ENCODE assay signal across 8 mouse cellular contexts in genomic region chr7:141215880-141216733, GRCm38 (mm10). TPM values are rescaled to one million over a fixed set of nuclear protein-coding genes. Genes with fewer than 3 reads are reported as not detected.
DNase-seq lines count a peak whose midpoint lies in the region; ATAC-seq and TF ChIP-seq lines count a peak whose summit lies in the region.

No protein-coding gene starts in this region.

- H3K9me3 ChIP-seq in embryonic facial prominence, embryonic 11.5 days (replicated peaks; ENCODE audit: control insufficient read depth, low read length) = no peaks in the 10 kb centered on the region
- no peaks in the 10 kb centered on the region for H3K9me3 ChIP-seq in hindbrain, embryonic 15.5 days
- H3K9me3 ChIP-seq in liver, embryonic 11.5 days (ENCODE audit: control insufficient read depth, low read length) = no peaks in the 10 kb centered on the region
- no peaks in the 10 kb centered on the region for H3K9me3 ChIP-seq in midbrain, postnatal 0 days (ENCODE audit: low read length)

- H3K4me2 ChIP-seq in embryonic facial prominence, embryonic 11.5 days (ENCODE audit: low read depth, low read length) = peak overlapping the region; percentile 83
- peak overlapping the region; percentile 98 for H3K4me2 ChIP-seq in hindbrain, embryonic 15.5 days
- H3K4me2 ChIP-seq in liver, embryonic 11.5 days = peak overlapping the region; percentile 78
- peak overlapping the region; percentile 97 for H3K4me2 ChIP-seq in midbrain, postnatal 0 days (ENCODE audit: low read depth, low read length, poor library complexity, severe bottlenecking)

- no peak; the same call in 1 of the 2 replicates for TF ChIP-seq CTCF in midbrain, postnatal 0 days (IDR thresholded peaks at IDR 0.05)

- DNase-seq in cerebellum, postnatal 10 days = peak; percentile 60 to 63
- DNase-seq in ES-CJ7 (ENCODE audit: low read depth, low spot score) = peak; percentile 65
- DNase-seq in embryonic facial prominence, embryonic 11.5 days (ENCODE audit: low spot score) = peak; percentile 57
- DNase-seq in liver, embryonic 11.5 days (ENCODE audit: low spot score) = no peak
- DNase-seq in midbrain, postnatal 0 days (ENCODE audit: low spot score) = peak; percentile 37
- no peak for DNase-seq in ovary, postnatal 14 days (ENCODE audit: low spot score)

- no peaks in the 10 kb centered on the region for H3K27me3 ChIP-seq in embryonic facial prominence, embryonic 11.5 days (ENCODE audit: control insufficient read depth, insufficient read depth, low read length)
- H3K27me3 ChIP-seq in hindbrain, embryonic 15.5 days = no peaks in the 10 kb centered on the region
- peaks cover 6% of the 10 kb centered on the region; the same call in 1 of the 2 replicates for H3K27me3 ChIP-seq in liver, embryonic 11.5 days (replicated peaks; ENCODE audit: control insufficient read depth, insufficient read depth, low read length)
- H3K27me3 ChIP-seq in midbrain, postnatal 0 days (ENCODE audit: insufficient read depth, low read length) = no peaks in the 10 kb centered on the region

- peak overlapping the region; percentile 84; the same call in 1 of the 2 replicates for H3K27ac ChIP-seq in embryonic facial prominence, embryonic 11.5 days (replicated peaks; ENCODE audit: low read depth, low read length)
- peak overlapping the region; percentile 69 for H3K27ac ChIP-seq in hindbrain, embryonic 15.5 days (replicated peaks)
- H3K27ac ChIP-seq in liver, embryonic 11.5 days (ENCODE audit: low read depth, low read length) = peak overlapping the region; percentile 93
- H3K27ac ChIP-seq in midbrain, postnatal 0 days (ENCODE audit: low read depth, low read length) = no peak overlapping the region

- no peak; the same call in 1 of the 2 replicates for ATAC-seq in cerebellum, adult (ENCODE audit: insufficient number of reproducible peaks, low FRiP score, low TSS enrichment)
- ATAC-seq in embryonic facial prominence, embryonic 11.5 days (replicated peaks; ENCODE audit: insufficient number of reproducible peaks, low FRiP score, low TSS enrichment, low read depth) = peak; percentile 52
- ATAC-seq in hindbrain, embryonic 15.5 days (ENCODE audit: low FRiP score, low read depth) = peak; percentile 69
- peak; percentile 66 for ATAC-seq in liver, embryonic 11.5 days (replicated peaks; ENCODE audit: low FRiP score)
- peak; percentile 32 for ATAC-seq in midbrain, postnatal 0 days (ENCODE audit: low FRiP score)

- H3K4me3 ChIP-seq in embryonic facial prominence, embryonic 11.5 days (ENCODE audit: low read depth, low read length) = peak overlapping the region; percentile 68
- H3K4me3 ChIP-seq in hindbrain, embryonic 15.5 days = peak overlapping the region; percentile 65
- peak overlapping the region; percentile 64 for H3K4me3 ChIP-seq in liver, embryonic 11.5 days (ENCODE audit: low read depth, low read length)
- H3K4me3 ChIP-seq in midbrain, postnatal 0 days (ENCODE audit: low read depth, low read length) = peak overlapping the region; percentile 62

- peaks cover 4% of the 10 kb centered on the region; the same call in 1 of the 2 replicates for H3K4me1 ChIP-seq in embryonic facial prominence, embryonic 11.5 days (ENCODE audit: control insufficient read depth, insufficient read depth, low read length)
- peaks cover 24% of the 10 kb centered on the region for H3K4me1 ChIP-seq in hindbrain, embryonic 15.5 days (replicated peaks)
- H3K4me1 ChIP-seq in liver, embryonic 11.5 days (replicated peaks; ENCODE audit: control insufficient read depth, insufficient read depth, low read length) = peaks cover 47% of the 10 kb centered on the region
- H3K4me1 ChIP-seq in midbrain, postnatal 0 days (ENCODE audit: insufficient read depth, low read length) = peaks cover 9% of the 10 kb centered on the region; the same call in 1 of the 2 replicates

- no peaks in the 10 kb centered on the region for H3K36me3 ChIP-seq in embryonic facial prominence, embryonic 11.5 days (replicated peaks; ENCODE audit: control insufficient read depth, insufficient read depth, low read depth, low read length)
- H3K36me3 ChIP-seq in hindbrain, embryonic 15.5 days = no peaks in the 10 kb centered on the region
- peaks cover 11% of the 10 kb centered on the region; the same call in 1 of the 2 replicates for H3K36me3 ChIP-seq in liver, embryonic 11.5 days (ENCODE audit: control insufficient read depth, insufficient read depth, low read length)
- 0 out of 2 replicates have a peak, but pooled peaks cover 4% of the 10 kb centered on the region for H3K36me3 ChIP-seq in midbrain, postnatal 0 days (ENCODE audit: insufficient read depth, low read length)

- H3K9ac ChIP-seq in embryonic facial prominence, embryonic 11.5 days (replicated peaks; ENCODE audit: low read length) = peak overlapping the region; percentile 57
- H3K9ac ChIP-seq in hindbrain, embryonic 15.5 days = peak overlapping the region; percentile 65
- H3K9ac ChIP-seq in liver, embryonic 11.5 days (ENCODE audit: low read depth, low read length) = peak overlapping the region; percentile 67
- H3K9ac ChIP-seq in midbrain, postnatal 0 days (replicated peaks; ENCODE audit: low read length, poor library complexity, severe bottlenecking) = peak overlapping the region; percentile 56

- WGBS in embryonic facial prominence, embryonic 11.5 days = under 1% methylated on average over 41 of the region's 42 CpGs
- WGBS in hindbrain, embryonic 15.5 days = 1% methylated on average over 41 of the region's 42 CpGs
- WGBS in liver, embryonic 11.5 days = 1% methylated on average over 42 of the region's 42 CpGs
- WGBS in midbrain, postnatal 0 days = under 1% methylated on average over 38 of the region's 42 CpGs

RNA-seq across cellular contexts. Expression of gene Rassf7, which starts 0.4 kb away (rescaled TPM):
- 33.0 and 34.5 TPM in 2 replicates for polyA plus RNA-seq in embryonic facial prominence, embryonic 11.5 days (2014; fragmentation: Nextera tagmentation; extraction: Ambion mirVana)
- polyA plus RNA-seq in hindbrain, embryonic 15.5 days (2015; fragmentation: Nextera tagmentation; extraction: Ambion mirVana) = 24.5 and 25.7 TPM in 2 replicates
- 35.1 TPM in 2 replicates for polyA plus RNA-seq in liver, embryonic 11.5 days (2014; fragmentation: Nextera tagmentation; extraction: Ambion mirVana)
- 15.5 and 23.5 TPM in 2 replicates for total RNA-seq in midbrain, postnatal 0 days (2014; rRNA removed)
- 20.7 and 21.7 TPM in 2 replicates for polyA plus RNA-seq in midbrain, postnatal 0 days (2015; fragmentation: Nextera tagmentation; extraction: Ambion mirVana)

RNA-seq across cellular contexts. Expression of gene Lmntd2, which starts 2.2 kb away (rescaled TPM):
- 2.5 and 2.6 TPM in 2 replicates for polyA plus RNA-seq in embryonic facial prominence, embryonic 11.5 days (2014; fragmentation: Nextera tagmentation; extraction: Ambion mirVana)
- 0.68 and 0.70 TPM in 2 replicates for polyA plus RNA-seq in hindbrain, embryonic 15.5 days (2015; fragmentation: Nextera tagmentation; extraction: Ambion mirVana)
- polyA plus RNA-seq in liver, embryonic 11.5 days (2014; fragmentation: Nextera tagmentation; extraction: Ambion mirVana) = 1.8 and 2.6 TPM in 2 replicates
- not detected in 2 replicates for total RNA-seq in midbrain, postnatal 0 days (2014; rRNA removed)
- 0.10 and 0.36 TPM in 2 replicates for polyA plus RNA-seq in midbrain, postnatal 0 days (2015; fragmentation: Nextera tagmentation; extraction: Ambion mirVana)

RNA-seq across cellular contexts. Expression of gene Phrf1, which starts 12.5 kb away (rescaled TPM):
- polyA plus RNA-seq in embryonic facial prominence, embryonic 11.5 days (2014; fragmentation: Nextera tagmentation; extraction: Ambion mirVana) = 63.4 and 76.7 TPM in 2 replicates
- polyA plus RNA-seq in hindbrain, embryonic 15.5 days (2015; fragmentation: Nextera tagmentation; extraction: Ambion mirVana) = 66.1 and 71.7 TPM in 2 replicates
- 70.9 and 81.0 TPM in 2 replicates for polyA plus RNA-seq in liver, embryonic 11.5 days (2014; fragmentation: Nextera tagmentation; extraction: Ambion mirVana)
- total RNA-seq in midbrain, postnatal 0 days (2014; rRNA removed) = 46.3 and 54.6 TPM in 2 replicates
- 35.1 and 39.5 TPM in 2 replicates for polyA plus RNA-seq in midbrain, postnatal 0 days (2015; fragmentation: Nextera tagmentation; extraction: Ambion mirVana)

RNA-seq across cellular contexts. Expression of gene Lrrc56, which starts 22.1 kb away (rescaled TPM):
- 8.2 and 8.7 TPM in 2 replicates for polyA plus RNA-seq in embryonic facial prominence, embryonic 11.5 days (2014; fragmentation: Nextera tagmentation; extraction: Ambion mirVana)
- polyA plus RNA-seq in hindbrain, embryonic 15.5 days (2015; fragmentation: Nextera tagmentation; extraction: Ambion mirVana) = 8.8 and 11.2 TPM in 2 replicates
- polyA plus RNA-seq in liver, embryonic 11.5 days (2014; fragmentation: Nextera tagmentation; extraction: Ambion mirVana) = 20.8 and 20.9 TPM in 2 replicates
- 11.5 and 14.9 TPM in 2 replicates for total RNA-seq in midbrain, postnatal 0 days (2014; rRNA removed)
- 8.6 TPM in 2 replicates for polyA plus RNA-seq in midbrain, postnatal 0 days (2015; fragmentation: Nextera tagmentation; extraction: Ambion mirVana)

RNA-seq across cellular contexts. Expression of gene Hras, which starts 22.3 kb away (rescaled TPM):
- 91.4 and 91.7 TPM in 2 replicates for polyA plus RNA-seq in embryonic facial prominence, embryonic 11.5 days (2014; fragmentation: Nextera tagmentation; extraction: Ambion mirVana)
- 182 and 186 TPM in 2 replicates for polyA plus RNA-seq in hindbrain, embryonic 15.5 days (2015; fragmentation: Nextera tagmentation; extraction: Ambion mirVana)
- 112 and 118 TPM in 2 replicates for polyA plus RNA-seq in liver, embryonic 11.5 days (2014; fragmentation: Nextera tagmentation; extraction: Ambion mirVana)
- 109 and 113 TPM in 2 replicates for total RNA-seq in midbrain, postnatal 0 days (2014; rRNA removed)
- polyA plus RNA-seq in midbrain, postnatal 0 days (2015; fragmentation: Nextera tagmentation; extraction: Ambion mirVana) = 209 TPM in 2 replicates

Comparison
In these comparisons a context has a peak if more than half of its experiments do, and no peak if none do; other contexts are left out.
1. DNase-seq: peak in cerebellum, postnatal 10 days (2 of 2), ES-CJ7 (single experiment), embryonic facial prominence, embryonic 11.5 days (single experiment) and midbrain, postnatal 0 days (single experiment); none in liver, embryonic 11.5 days (single experiment) and ovary, postnatal 14 days (single experiment).
2. Peak in every context shown above with its lines, with median percentiles within 50 percentile points of each other: H3K4me2 ChIP-seq, H3K4me3 ChIP-seq and H3K9ac ChIP-seq.